Mouse (Mus musculus): Measurements from ENCODE around the gene Gm14124. TPM values are rescaled to one million over a fixed set of nuclear protein-coding genes. Genes with fewer than 3 reads are reported as not detected.
"Not testable (repeated sequence)": the region's sequence is repeated elsewhere in the genome, so short reads cannot be mapped to it uniquely, and the experiment has no call there.

Gene Gm14124
- polyA plus RNA-seq, 1 experiment from 2014 or later, result not detected

GRCm38 (mm10) chr2:150307183-150307773 is 50.0 kb downstream of the Gm14124 start:
- Histone ChIP-seq H3K4me3 (ENCODE audit: low read depth, low read length) (no peak overlapping the region), H3K27me3 (replicated peaks; ENCODE audit: control insufficient read depth, insufficient read depth, low read length) (no peaks in the 10 kb centered on the region), H3K9ac (ENCODE audit: low read length) (no peak overlapping the region), H3K36me3 (ENCODE audit: control insufficient read depth, insufficient read depth, low read length) (no peaks in the 10 kb centered on the region), H3K4me1 (ENCODE audit: control insufficient read depth, insufficient read depth, low read length) (no peaks in the 10 kb centered on the region), H3K9me3 (replicated peaks; ENCODE audit: control insufficient read depth, low read length) (no peaks in the 10 kb centered on the region), H3K27ac (ENCODE audit: low read depth, low read length) (no peak overlapping the region), H3K4me2 (ENCODE audit: low read length) (no peak overlapping the region)
- no peak for ATAC-seq
- 90% methylated on average over 10 of the region's 10 CpGs for WGBS
- no peak for DNase-seq (ENCODE audit: low spot score)

GRCm38 (mm10) chr2:150310952-150311884 is 53.9 kb downstream of the Gm14124 start:
- peak; percentile 99 for ATAC-seq
- Histone ChIP-seq H3K4me3 (ENCODE audit: low read depth, low read length) (peak overlapping the region; percentile 39), H3K9ac (ENCODE audit: low read length) (peak overlapping the region; percentile 58), H3K4me2 (ENCODE audit: low read length) (peak overlapping the region; percentile 53)
- 17% methylated on average over 19 of the region's 19 CpGs for WGBS
- peak; percentile 91 for DNase-seq (ENCODE audit: low spot score)
- H3K36me3 ChIP-seq (ENCODE audit: control insufficient read depth, insufficient read depth, low read length); H3K27me3 ChIP-seq (replicated peaks; ENCODE audit: control insufficient read depth, insufficient read depth, low read length); H3K27ac ChIP-seq (ENCODE audit: low read depth, low read length); H3K9me3 ChIP-seq (replicated peaks; ENCODE audit: control insufficient read depth, low read length); H3K4me1 ChIP-seq (ENCODE audit: control insufficient read depth, insufficient read depth, low read length): not testable (repeated sequence)

- Histone ChIP-seq H3K9me3 (replicated peaks; ENCODE audit: control insufficient read depth, low read length) (peaks cover 22% of the 10 kb centered on the region), H3K4me3 (ENCODE audit: low read depth, low read length) (no peak overlapping the region), H3K27ac (ENCODE audit: low read depth, low read length) (no peak overlapping the region), H3K4me2 (ENCODE audit: low read length) (no peak overlapping the region), H3K27me3 (replicated peaks; ENCODE audit: control insufficient read depth, insufficient read depth, low read length) (no peaks in the 10 kb centered on the region), H3K4me1 (ENCODE audit: control insufficient read depth, insufficient read depth, low read length) (no peaks in the 10 kb centered on the region), H3K36me3 (ENCODE audit: control insufficient read depth, insufficient read depth, low read length) (no peaks in the 10 kb centered on the region), H3K9ac (ENCODE audit: low read length) (no peak overlapping the region)
- ATAC-seq (no peak), DNase-seq (ENCODE audit: low spot score) (no peak)
Measured at GRCm38 (mm10) chr2:150316140-150316539, 58.8 kb downstream of the Gm14124 start.

DNA sequence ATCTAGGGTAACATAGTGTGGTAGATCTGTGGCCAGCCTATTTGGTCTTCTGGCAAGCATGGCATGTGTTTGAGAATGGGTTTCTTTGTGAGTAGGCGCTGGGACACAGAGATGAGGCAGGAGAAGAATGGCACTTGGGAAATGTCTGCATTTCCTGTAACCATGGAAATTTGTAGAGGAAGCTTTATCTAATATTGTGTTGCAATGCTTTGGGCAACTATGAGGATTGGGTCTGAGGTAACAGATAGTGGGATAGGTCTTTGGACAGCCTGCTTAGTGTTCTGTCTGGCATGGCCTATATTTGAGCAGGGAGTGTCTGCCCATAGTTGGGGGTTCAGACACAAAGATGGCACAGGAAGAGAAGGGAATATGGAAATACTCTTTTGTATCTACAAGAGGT is 61.7 kb downstream of the Gm14124 start:
- 96% methylated on average over 1 of the region's 1 CpGs for WGBS
- ATAC-seq, result no peak

More for the DNA sequence above, 61.7 kb downstream of the Gm14124 start:
- H3K9me3 ChIP-seq (replicated peaks; ENCODE audit: control insufficient read depth, low read length), result peaks cover 39% of the 10 kb centered on the region
- no peak overlapping the region for H3K9ac ChIP-seq (ENCODE audit: low read length)
- H3K27me3 ChIP-seq (replicated peaks; ENCODE audit: control insufficient read depth, insufficient read depth, low read length), result no peaks in the 10 kb centered on the region
- no peak overlapping the region for H3K27ac ChIP-seq (ENCODE audit: low read depth, low read length)
- H3K4me2 ChIP-seq (ENCODE audit: low read length), result no peak overlapping the region
- DNase-seq (ENCODE audit: low spot score), result no peak
- 0 out of 2 replicates have a peak, but pooled peaks cover 4% of the 10 kb centered on the region for H3K36me3 ChIP-seq (ENCODE audit: control insufficient read depth, insufficient read depth, low read length)
- H3K4me1 ChIP-seq (ENCODE audit: control insufficient read depth, insufficient read depth, low read length), result no peaks in the 10 kb centered on the region
- no peak overlapping the region for H3K4me3 ChIP-seq (ENCODE audit: low read depth, low read length)

Other genes with a start within 250 kb of the Gm14124 start
- gene Zfp120, start 120.8 kb upstream of the Gm14124 start, polyA plus RNA-seq (2014; fragmentation: Nextera tagmentation; extraction: Ambion mirVana), result 13.8 and 16.0 TPM in 2 replicates
- not detected in 2 replicates for gene Gm10770, start 77.8 kb upstream of the Gm14124 start, polyA plus RNA-seq (2014; fragmentation: Nextera tagmentation; extraction: Ambion mirVana)
- gene Gm14139, start 75.8 kb upstream of the Gm14124 start, polyA plus RNA-seq (2014; fragmentation: Nextera tagmentation; extraction: Ambion mirVana), result not detected in 2 replicates
- 8.9 and 10.7 TPM in 2 replicates for gene Zfp937, start 39.4 kb upstream of the Gm14124 start, polyA plus RNA-seq (2014; fragmentation: Nextera tagmentation; extraction: Ambion mirVana)
- gene Gm21994, start 1.9 kb upstream of the Gm14124 start, polyA plus RNA-seq (2014; fragmentation: Nextera tagmentation; extraction: Ambion mirVana), result 2.3 and 3.5 TPM in 2 replicates
- gene Gm10130, start 66.2 kb downstream of the Gm14124 start, polyA plus RNA-seq (2014; fragmentation: Nextera tagmentation; extraction: Ambion mirVana), result 1.3 TPM in 1 of 2 replicates, not detected in the other
- gene 3300002I08Rik, start 105.2 kb downstream of the Gm14124 start, polyA plus RNA-seq (2014; fragmentation: Nextera tagmentation; extraction: Ambion mirVana), result 12.3 and 16.3 TPM in 2 replicates
- gene Zfp442, start 194.0 kb downstream of the Gm14124 start, polyA plus RNA-seq (2014; fragmentation: Nextera tagmentation; extraction: Ambion mirVana), result 5.7 and 7.5 TPM in 2 replicates
- not detected in 2 replicates for gene Zfp345, start 227.6 kb downstream of the Gm14124 start, polyA plus RNA-seq (2014; fragmentation: Nextera tagmentation; extraction: Ambion mirVana)